Mouse (Mus musculus): Measurements from ENCODE around the gene Txndc5. TPM values are rescaled to one million over a fixed set of nuclear protein-coding genes. Genes with fewer than 3 reads are reported as not detected.

Gene Txndc5
- polyA plus RNA-seq, 2 experiments = 31.2 to 66.8 TPM

DNA sequence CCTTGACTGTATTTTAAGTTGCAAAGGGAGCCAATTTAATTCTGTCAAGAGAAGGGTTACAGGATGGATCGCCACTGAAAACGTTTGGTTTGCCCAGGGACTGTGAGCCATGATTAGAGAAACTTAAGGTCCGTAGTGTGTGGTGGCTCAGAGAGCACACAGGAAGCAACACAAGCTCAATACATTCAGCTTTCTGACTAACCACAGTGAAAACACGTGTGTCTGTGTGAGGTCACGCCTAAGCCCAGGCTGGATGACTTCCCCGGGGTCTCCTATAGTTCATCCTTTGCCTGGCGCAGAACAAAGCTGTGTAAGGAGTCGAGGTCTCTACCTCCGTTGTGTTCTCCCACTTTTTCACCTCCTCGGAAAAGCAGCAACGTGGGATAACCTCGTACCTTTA is 27.3 kb downstream of the Txndc5 start:
- no peaks in the 10 kb centered on the region for H3K27me3 ChIP-seq (ENCODE audit: control insufficient read depth, insufficient read depth, low read length)
- no peak overlapping the region for H3K4me3 ChIP-seq (ENCODE audit: insufficient read depth in 1 of 2, low read depth in 2 of 2, low read length in 2 of 2)
- no peak overlapping the region for H3K27ac ChIP-seq
- ATAC-seq (ENCODE audit: insufficient read depth) = no peak
- no peak for DNase-seq (ENCODE audit: low read depth in 3 of 3, low spot score in 3 of 3)
- TF ChIP-seq EP300 (IDR thresholded peaks at IDR 0.05; ENCODE audit: low read depth) (no peak), CTCF (IDR thresholded peaks at IDR 0.05; ENCODE audit: low read depth) (no peak)
- no peak overlapping the region for H3K4me2 ChIP-seq (ENCODE audit: low read depth)
- H3K36me3 ChIP-seq (replicated peaks; ENCODE audit: control insufficient read depth, insufficient read depth, low read depth) = peaks cover 4% of the 10 kb centered on the region
- WGBS (ENCODE audit: insufficient replicate concordance) = 71% methylated on average over 12 of the region's 12 CpGs
- H3K9me3 ChIP-seq (ENCODE audit: control insufficient read depth, low read length) = no peaks in the 10 kb centered on the region
- H3K9ac ChIP-seq (replicated peaks) = no peak overlapping the region
- no peaks in the 10 kb centered on the region for H3K4me1 ChIP-seq (replicated peaks; ENCODE audit: control insufficient read depth in 2 of 2, insufficient read depth in 2 of 2, low read length in 1 of 2)

GRCm38 (mm10) chr13:38496715-38497114 is 31.9 kb downstream of the Txndc5 start:
- no peak for ATAC-seq (ENCODE audit: insufficient read depth)
- H3K4me3 ChIP-seq (ENCODE audit: insufficient read depth in 1 of 2, low read depth in 2 of 2, low read length in 2 of 2) = no peak overlapping the region
- no peaks in the 10 kb centered on the region for H3K4me1 ChIP-seq (replicated peaks; ENCODE audit: control insufficient read depth in 2 of 2, insufficient read depth in 2 of 2, low read length in 1 of 2)
- no peaks in the 10 kb centered on the region for H3K9me3 ChIP-seq (ENCODE audit: control insufficient read depth, low read length)
- 26% methylated on average over 3 of the region's 3 CpGs for WGBS (ENCODE audit: insufficient replicate concordance)
- TF ChIP-seq EP300 (IDR thresholded peaks at IDR 0.05; ENCODE audit: low read depth) = no peak
- TF ChIP-seq CTCF (IDR thresholded peaks at IDR 0.05; ENCODE audit: low read depth) = no peak
- no peaks in the 10 kb centered on the region for H3K27me3 ChIP-seq (ENCODE audit: control insufficient read depth, insufficient read depth, low read length)
- no peak overlapping the region for H3K9ac ChIP-seq (replicated peaks)
- no peak overlapping the region for H3K27ac ChIP-seq
- H3K4me2 ChIP-seq (ENCODE audit: low read depth) = no peak overlapping the region
- no peaks in the 10 kb centered on the region for H3K36me3 ChIP-seq (replicated peaks; ENCODE audit: control insufficient read depth, insufficient read depth, low read depth)
- DNase-seq (ENCODE audit: low read depth in 3 of 3, low spot score in 3 of 3) = no peak

GRCm38 (mm10) chr13:38486767-38487166 is 41.9 kb downstream of the Txndc5 start:
- no peak for DNase-seq (ENCODE audit: low read depth in 3 of 3, low spot score in 3 of 3)
- Histone ChIP-seq H3K36me3 (replicated peaks; ENCODE audit: control insufficient read depth, insufficient read depth, low read depth) (no peaks in the 10 kb centered on the region), H3K4me3 (ENCODE audit: insufficient read depth in 1 of 2, low read depth in 2 of 2, low read length in 2 of 2) (no peak overlapping the region), H3K27me3 (ENCODE audit: control insufficient read depth, insufficient read depth, low read length) (no peaks in the 10 kb centered on the region), H3K4me1 (replicated peaks; ENCODE audit: control insufficient read depth in 2 of 2, insufficient read depth in 2 of 2, low read length in 1 of 2) (no peaks in the 10 kb centered on the region), H3K4me2 (ENCODE audit: low read depth) (no peak overlapping the region), H3K9me3 (ENCODE audit: control insufficient read depth, low read length) (no peaks in the 10 kb centered on the region), H3K9ac (replicated peaks) (no peak overlapping the region), H3K27ac (no peak overlapping the region)
- 60% methylated on average over 6 of the region's 6 CpGs for WGBS (ENCODE audit: insufficient replicate concordance)
- TF ChIP-seq EP300 (IDR thresholded peaks at IDR 0.05; ENCODE audit: low read depth) (no peak), CTCF (IDR thresholded peaks at IDR 0.05; ENCODE audit: low read depth) (no peak)
- ATAC-seq (ENCODE audit: insufficient read depth) = no peak

GRCm38 (mm10) chr13:38484701-38485100 is 43.9 kb downstream of the Txndc5 start:
- H3K4me3 ChIP-seq (ENCODE audit: insufficient read depth in 1 of 2, low read depth in 2 of 2, low read length in 2 of 2) = no peak overlapping the region
- H3K27ac ChIP-seq = no peak overlapping the region
- no peaks in the 10 kb centered on the region for H3K27me3 ChIP-seq (ENCODE audit: control insufficient read depth, insufficient read depth, low read length)
- no peaks in the 10 kb centered on the region for H3K36me3 ChIP-seq (replicated peaks; ENCODE audit: control insufficient read depth, insufficient read depth, low read depth)
- no peaks in the 10 kb centered on the region for H3K9me3 ChIP-seq (ENCODE audit: control insufficient read depth, low read length)
- no peak for ATAC-seq (ENCODE audit: insufficient read depth)
- H3K4me1 ChIP-seq (replicated peaks; ENCODE audit: control insufficient read depth in 2 of 2, insufficient read depth in 2 of 2, low read length in 1 of 2) = no peaks in the 10 kb centered on the region
- no peak for TF ChIP-seq EP300 (IDR thresholded peaks at IDR 0.05; ENCODE audit: low read depth)
- no peak for TF ChIP-seq CTCF (IDR thresholded peaks at IDR 0.05; ENCODE audit: low read depth)
- WGBS (ENCODE audit: insufficient replicate concordance) = 66% methylated on average over 5 of the region's 5 CpGs
- DNase-seq (ENCODE audit: low read depth in 3 of 3, low spot score in 3 of 3) = no peak
- H3K9ac ChIP-seq (replicated peaks) = no peak overlapping the region
- no peak overlapping the region for H3K4me2 ChIP-seq (ENCODE audit: low read depth)

- DNase-seq (ENCODE audit: low read depth in 3 of 3, low spot score in 3 of 3) (no peak), ATAC-seq (ENCODE audit: insufficient read depth) (no peak)
- no peak overlapping the region for H3K27ac ChIP-seq
- no peak overlapping the region for H3K4me3 ChIP-seq (ENCODE audit: insufficient read depth in 1 of 2, low read depth in 2 of 2, low read length in 2 of 2)
- no peaks in the 10 kb centered on the region for H3K4me1 ChIP-seq (replicated peaks; ENCODE audit: control insufficient read depth in 2 of 2, insufficient read depth in 2 of 2, low read length in 1 of 2)
- WGBS (ENCODE audit: insufficient replicate concordance) = 67% methylated on average over 7 of the region's 7 CpGs
- no peaks in the 10 kb centered on the region for H3K36me3 ChIP-seq (replicated peaks; ENCODE audit: control insufficient read depth, insufficient read depth, low read depth)
- no peak for TF ChIP-seq EP300 (IDR thresholded peaks at IDR 0.05; ENCODE audit: low read depth)
- no peak for TF ChIP-seq CTCF (IDR thresholded peaks at IDR 0.05; ENCODE audit: low read depth)
- no peaks in the 10 kb centered on the region for H3K27me3 ChIP-seq (ENCODE audit: control insufficient read depth, insufficient read depth, low read length)
- H3K9me3 ChIP-seq (ENCODE audit: control insufficient read depth, low read length) = no peaks in the 10 kb centered on the region
- H3K9ac ChIP-seq (replicated peaks) = no peak overlapping the region
- H3K4me2 ChIP-seq (ENCODE audit: low read depth) = no peak overlapping the region
Measured at GRCm38 (mm10) chr13:38481021-38481420, 47.6 kb downstream of the Txndc5 start.
